Mouse (Mus musculus) cerebellum, adult 2 months (tissue): ENCODE measurements at regions not wholly inside any gene's neighbourhood (a gene's known extent, or its start where the extent isn't known, plus 50 kb on each side); places are given as distances from the start of the nearest gene placed in this dataset.

Experiments
- DNase-seq, 2 experiments: peaks; one replicate each; pipeline ENCODE4 v3.0.0; 2021
- H3K27ac ChIP-seq: fragments of 200-500 bp; 2 replicates; pipeline ENCODE4 v1.5.1; 2012; ENCODE audit warnings: low read length, control low read depth, inconsistent platforms; ENCODE audit not compliant: insufficient read depth
- H3K27me3 ChIP-seq: fragments of 200-500 bp; 2 replicates; pipeline ENCODE4 v1.6.1; 2012; ENCODE audit warnings: inconsistent platforms, mild to moderate bottlenecking, low read length, moderate library complexity; ENCODE audit not compliant: control insufficient read depth, insufficient read depth
- H3K4me1 ChIP-seq: fragments of 200-500 bp; 2 replicates; pipeline ENCODE4 v1.6.1; 2011; ENCODE audit warnings: low read length; ENCODE audit not compliant: control insufficient read depth, insufficient read depth
- H3K4me3 ChIP-seq: fragments of 200-500 bp; replicated peaks from 2 replicates; pipeline ENCODE3; 2011; ENCODE audit warnings: mild to moderate bottlenecking, low read depth, low read length, control low read depth; ENCODE audit not compliant: insufficient read depth
- CTCF ChIP-seq: fragments of 200-500 bp; IDR thresholded peaks from 2 replicates; pipeline ENCODE4 v1.5.1; 2011; ENCODE audit warnings: low read depth, mild to moderate bottlenecking, control low read depth, low read length, moderate library complexity, borderline replicate concordance; ENCODE audit not compliant: insufficient read depth
- POLR2A ChIP-seq: fragments of 200-500 bp; IDR thresholded peaks from 2 replicates; pipeline ENCODE4 v1.6.1; 2011; ENCODE audit warnings: low read length, control low read depth, borderline replicate concordance; ENCODE audit not compliant: insufficient read depth
- WGBS: fragments of 180-500 bp; shearing (Covaris S2); methylation state at CpG from one replicate; pipeline ENCODE4 v1.1.7; 2018; 5-methylcytosine and 5-hydroxymethylcytosine counted together

DNA sequence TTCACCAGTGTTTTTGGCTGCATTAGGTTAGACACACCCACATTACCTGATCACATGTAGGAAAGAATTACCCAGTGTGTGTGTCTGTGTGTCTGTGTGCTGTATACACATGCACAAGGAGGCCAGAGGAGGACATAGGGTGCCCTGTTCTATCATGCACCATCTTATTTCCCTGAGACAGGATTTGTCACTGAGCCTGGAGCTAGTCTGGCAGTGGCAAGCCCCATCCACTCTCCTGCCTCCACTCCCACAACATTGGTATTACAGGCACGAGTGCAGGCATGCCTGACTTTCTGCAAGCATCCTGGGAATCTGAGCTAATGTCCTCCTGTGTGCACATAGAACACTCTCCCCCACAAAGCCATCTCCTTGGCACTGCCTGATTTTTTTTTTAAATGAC is 162.1 kb upstream of the Cops8 start:
- no peak for TF ChIP-seq POLR2A
- Histone ChIP-seq H3K4me3 (no peak overlapping the region), H3K27me3 (no peaks in the 10 kb centered on the region), H3K4me1 (peaks cover 2% of the 10 kb centered on the region; the same call in 1 of the 2 replicates), H3K27ac (no peak overlapping the region)
- 53% methylated on average over 1 of the region's 1 CpGs for WGBS
- DNase-seq: no peak

DNA sequence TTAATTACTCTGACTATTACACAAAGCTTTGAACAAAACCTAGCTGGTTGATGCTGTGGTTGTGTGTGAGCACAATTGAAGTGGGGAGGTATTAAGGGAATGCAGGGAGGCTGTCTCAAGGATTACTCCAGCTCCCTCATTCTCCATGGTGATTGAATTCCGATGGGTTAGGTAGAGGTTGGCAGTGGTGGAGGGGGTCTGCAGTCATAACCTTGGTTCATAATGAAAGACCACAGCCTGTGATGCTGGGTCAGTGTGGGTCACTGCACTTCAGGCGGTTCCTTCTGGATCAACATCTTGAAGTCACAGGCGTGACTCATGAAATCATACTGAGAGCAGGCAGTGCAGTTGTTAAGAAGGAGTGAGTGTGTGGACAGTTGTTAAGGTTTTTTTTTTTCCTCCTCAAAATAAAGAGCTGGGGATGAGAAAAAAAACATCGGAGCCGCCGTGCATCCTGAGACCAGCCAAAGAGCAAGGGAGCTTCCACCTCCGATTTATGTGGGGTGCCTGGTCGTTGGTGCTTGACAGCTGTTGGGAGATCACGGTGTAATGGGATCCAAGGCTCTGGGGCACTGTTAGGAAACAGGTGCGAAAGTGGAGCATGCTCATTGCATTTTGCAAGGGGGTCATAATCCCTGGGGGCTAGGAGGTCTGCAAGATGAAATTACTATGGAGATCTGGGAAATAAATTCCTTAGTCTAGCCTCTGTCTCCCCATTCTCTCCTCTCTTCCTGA is 161.5 kb upstream of the Cops8 start:
- TF ChIP-seq CTCF (no peak), POLR2A (no peak)
- Histone ChIP-seq H3K4me3 (no peak overlapping the region), H3K4me1 (peaks cover 2% of the 10 kb centered on the region; the same call in 1 of the 2 replicates), H3K27ac (no peak overlapping the region), H3K27me3 (no peaks in the 10 kb centered on the region)
- WGBS: 45% methylated on average over 10 of the region's 10 CpGs
- DNase-seq: no peak

DNA sequence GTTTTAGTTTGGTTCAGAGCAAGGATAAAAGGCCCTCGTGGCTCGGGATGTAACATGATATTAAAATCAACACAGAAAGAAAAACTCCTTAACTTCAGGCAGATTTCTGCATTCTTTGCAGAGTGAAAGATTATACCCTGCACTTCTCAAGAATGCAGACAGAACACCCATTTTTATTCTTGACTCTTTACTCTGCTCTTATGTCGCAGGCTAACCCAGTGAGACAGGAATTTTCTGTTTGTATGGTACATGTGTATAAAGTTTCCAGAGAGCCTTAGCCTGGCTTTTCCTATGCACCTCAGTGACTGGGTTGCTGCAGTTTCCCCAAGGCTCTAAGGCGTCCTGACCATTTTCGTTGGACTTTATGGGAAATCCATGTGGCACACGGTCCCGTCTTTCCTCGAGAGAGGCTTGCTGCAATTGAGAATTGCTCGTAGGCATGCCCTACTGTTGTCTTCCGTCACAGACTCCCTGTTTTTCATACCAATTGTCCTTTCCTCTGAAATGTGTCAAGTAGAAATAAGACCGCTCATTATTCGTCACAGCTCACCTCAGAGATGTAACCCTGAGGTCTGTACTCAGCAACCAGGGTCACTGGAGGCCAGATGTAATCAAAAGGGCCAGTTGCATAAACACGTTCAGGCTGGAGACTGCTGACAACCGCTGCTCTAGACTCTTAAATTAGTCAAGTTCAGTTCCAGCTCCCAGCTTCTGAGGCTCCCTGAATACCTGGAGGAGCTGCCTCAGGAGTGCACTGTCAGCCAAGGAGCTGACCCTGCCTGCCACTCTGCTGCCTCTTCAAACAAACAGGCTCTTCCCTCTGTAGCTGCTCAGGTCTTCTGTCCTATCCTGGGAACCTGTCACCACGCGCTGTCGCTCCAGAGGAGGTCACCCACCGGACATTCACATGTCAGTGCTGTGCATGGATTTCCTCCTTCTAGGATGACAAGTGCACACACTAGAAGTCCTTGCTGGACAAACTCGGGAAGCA is 160.2 kb upstream of the Cops8 start:
- TF ChIP-seq POLR2A (no peak), CTCF (no peak)
- 92% methylated on average over 19 of the region's 19 CpGs for WGBS

DNA sequence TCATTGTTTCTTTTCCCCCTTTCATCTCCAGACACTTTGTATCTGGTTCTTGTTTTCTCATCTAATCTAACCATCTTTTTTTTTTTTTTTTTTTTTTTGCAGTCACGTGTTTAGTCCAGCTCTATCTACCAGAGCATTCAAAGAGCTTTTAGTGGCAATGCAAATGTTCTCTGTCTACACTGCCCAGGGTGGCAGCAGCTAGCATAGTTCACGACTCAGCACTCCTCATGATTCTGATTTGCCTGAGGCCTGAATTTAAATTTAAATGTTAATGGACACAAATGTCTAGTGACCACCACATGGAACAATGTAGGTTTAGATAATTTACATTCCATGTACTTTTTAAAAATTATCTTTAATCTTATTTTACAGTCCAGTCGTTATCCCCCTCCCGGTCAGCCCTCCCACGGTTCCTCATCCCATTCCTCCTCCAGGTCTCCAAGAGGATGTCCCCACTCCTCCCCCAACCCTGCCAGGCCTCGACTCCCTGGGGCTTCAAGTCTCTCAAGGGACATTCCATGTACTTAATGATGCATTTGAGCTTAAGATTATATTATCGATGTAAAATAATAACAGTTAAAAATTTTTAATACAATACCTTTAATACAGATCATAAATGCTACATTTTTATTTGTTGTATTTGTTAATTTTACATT is 153.1 kb upstream of the Cops8 start:
- 66% methylated on average over 7 of the region's 7 CpGs for whole genome bisulfite sequencing
- Histone ChIP-seq H3K27ac (no peak overlapping the region), H3K27me3 (no peaks in the 10 kb centered on the region; the same call in 1 of the 2 replicates), H3K4me1 (peaks cover 2% of the 10 kb centered on the region; the same call in 1 of the 2 replicates), H3K4me3 (no peak overlapping the region)
- no peak for DNase-seq
- no peak for TF ChIP-seq CTCF
- no peak for TF ChIP-seq POLR2A

More for the DNA sequence above, 160.2 kb upstream of the Cops8 start:
- peaks cover 2% of the 10 kb centered on the region; the same call in 1 of the 2 replicates for H3K4me1 ChIP-seq
- no peak overlapping the region for H3K27ac ChIP-seq
- no peak for DNase-seq
- H3K27me3 ChIP-seq: no peaks in the 10 kb centered on the region
- H3K4me3 ChIP-seq: no peak overlapping the region

DNA sequence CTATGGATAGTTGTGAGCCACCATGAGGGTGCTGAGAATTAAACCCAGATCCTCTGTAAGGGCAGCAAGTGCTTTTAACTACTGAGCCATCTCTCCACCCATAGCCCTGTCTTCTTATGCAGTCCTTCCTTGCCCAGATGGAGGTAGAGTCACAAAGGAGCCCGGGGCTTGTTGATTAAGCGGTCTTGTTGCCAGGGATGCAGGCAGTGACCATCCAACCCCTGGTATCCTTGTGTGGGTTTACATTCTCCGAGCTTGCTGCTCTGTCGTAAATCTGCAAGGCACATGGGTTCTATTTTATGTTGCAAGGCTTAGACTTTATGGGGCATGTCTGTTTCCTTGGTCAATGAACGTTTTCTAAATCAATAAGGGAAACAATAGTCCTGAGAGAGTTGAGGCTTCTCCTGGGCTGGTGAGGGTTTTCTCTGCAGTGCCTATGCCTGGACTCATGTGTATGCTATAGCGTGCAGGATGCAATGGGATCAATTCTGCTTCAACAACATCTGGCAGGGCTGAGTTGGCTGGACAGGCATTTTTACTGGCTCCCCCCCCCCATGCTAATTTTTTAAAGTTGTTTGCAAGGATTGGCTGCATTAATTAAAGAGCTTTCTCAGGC is 150.7 kb upstream of the Cops8 start:
- no peak for TF ChIP-seq CTCF
- TF ChIP-seq POLR2A: no peak
- Histone ChIP-seq H3K4me3 (no peak overlapping the region), H3K27me3 (no peaks in the 10 kb centered on the region; the same call in 1 of the 2 replicates), H3K27ac (no peak overlapping the region), H3K4me1 (no peaks in the 10 kb centered on the region)
- no peak for DNase-seq
- WGBS: 82% methylated on average over 6 of the region's 6 CpGs

DNA sequence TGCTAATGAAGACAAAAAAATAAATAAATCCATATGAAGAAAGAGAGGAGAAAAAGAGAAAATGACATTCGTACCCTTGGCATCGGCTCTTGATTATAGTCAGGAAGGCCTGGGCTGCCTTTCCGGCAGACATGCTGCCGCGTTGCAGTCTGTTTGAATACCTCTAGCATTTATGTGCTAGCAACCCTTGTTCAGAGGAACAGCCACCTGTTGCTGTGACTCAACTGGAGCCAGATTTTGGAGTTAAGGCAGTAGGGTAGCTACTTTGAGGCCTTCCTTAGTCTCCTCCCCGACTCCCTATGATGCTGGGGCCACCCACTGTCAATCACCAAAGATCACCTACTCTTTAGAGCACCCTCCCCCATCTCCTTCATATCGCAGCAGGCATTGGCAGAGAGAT is 148.5 kb upstream of the Cops8 start:
- no peaks in the 10 kb centered on the region; the same call in 1 of the 2 replicates for H3K27me3 ChIP-seq
- no peak for TF ChIP-seq POLR2A
- TF ChIP-seq CTCF: no peak
- no peak overlapping the region for H3K27ac ChIP-seq
- H3K4me3 ChIP-seq: no peak overlapping the region
- WGBS: 56% methylated on average over 7 of the region's 7 CpGs
- no peak for DNase-seq
- peaks cover 8% of the 10 kb centered on the region for H3K4me1 ChIP-seq

DNA sequence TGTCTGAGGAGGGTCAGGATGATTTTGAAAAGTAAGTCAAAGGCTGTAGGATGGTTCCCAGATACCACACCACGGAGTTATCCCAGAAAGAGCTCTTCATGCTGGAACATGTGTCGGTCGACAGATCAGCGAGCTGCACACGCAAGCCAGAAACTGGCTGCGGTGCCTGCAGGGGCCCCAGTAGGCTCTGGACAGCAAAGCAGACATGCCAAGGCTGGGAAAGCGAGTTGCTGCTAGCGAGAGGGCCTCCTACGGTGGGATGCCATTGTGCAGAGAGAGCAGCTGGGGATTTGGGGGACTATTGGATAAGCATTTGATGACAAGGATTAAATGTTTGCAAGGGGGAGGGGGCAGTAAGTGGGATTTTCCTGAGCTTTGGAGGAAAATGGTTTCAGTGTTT is 145.4 kb upstream of the Cops8 start:
- no peak overlapping the region for H3K27ac ChIP-seq
- no peak overlapping the region for H3K4me3 ChIP-seq
- TF ChIP-seq CTCF (no peak), POLR2A (no peak)
- 10% methylated on average over 9 of the region's 9 CpGs for WGBS
- DNase-seq: no peak
- no peaks in the 10 kb centered on the region for H3K27me3 ChIP-seq
- H3K4me1 ChIP-seq: peaks cover 8% of the 10 kb centered on the region
